Mouse (Mus musculus) hindbrain, embryonic 10.5 days (tissue): ENCODE data around the gene Kcng4. TPM values are rescaled to one million over a fixed set of nuclear protein-coding genes. Genes with fewer than 3 reads are reported as not detected.

Experiments used
- DNase-seq: peaks from one replicate; pipeline ENCODE4 v3.0.0-alpha.2; 2017; ENCODE audit warnings: low spot score
- H3K27ac ChIP-seq: fragments of 300-500 bp; sonication (generic); 2 replicates; pipeline ENCODE4 v1.5.1; 2016; ENCODE audit warnings: mild to moderate bottlenecking, moderate library complexity
- H3K27me3 ChIP-seq: fragments of 300-500 bp; sonication (generic); 2 replicates; pipeline ENCODE4 v1.6.1; 2016; ENCODE audit warnings: mild to moderate bottlenecking; ENCODE audit not compliant: poor library complexity, insufficient read depth, severe bottlenecking
- H3K36me3 ChIP-seq: fragments of 300-500 bp; sonication (generic); 2 replicates; pipeline ENCODE4 v1.6.1; 2016; ENCODE audit warnings: mild to moderate bottlenecking, moderate library complexity
- H3K4me1 ChIP-seq: fragments of 300-500 bp; sonication (generic); replicated peaks from 2 replicates; pipeline ENCODE4 v1.6.1; 2016; ENCODE audit warnings: mild to moderate bottlenecking
- H3K4me3 ChIP-seq: fragments of 300-500 bp; sonication (generic); 2 replicates; pipeline ENCODE4 v1.5.1; 2016; ENCODE audit warnings: mild to moderate bottlenecking, moderate library complexity
- H3K9me3 ChIP-seq: fragments of 300-500 bp; sonication (generic); 2 replicates; pipeline ENCODE4 v1.6.1; 2016; ENCODE audit warnings: mild to moderate bottlenecking, moderate library complexity
- WGBS: fragments of 180-500 bp; shearing (Covaris S2); methylation state at CpG from one replicate; pipeline ENCODE4 v1.1.7; 2016; 5-methylcytosine and 5-hydroxymethylcytosine counted together
- polyA plus RNA-seq: library from polyadenylated mRNA; unstranded; fragments of >200 nt; fragmentation: Nextera tagmentation; extraction: Ambion mirVana; gene quantifications from 2 replicates; pipeline ENCODE4 v1.2.1, GENCODE M21; 2016

Kcng4 gene
- polyA plus RNA-seq, 1 experiment from 2014 or later: 0.29 TPM

DNA sequence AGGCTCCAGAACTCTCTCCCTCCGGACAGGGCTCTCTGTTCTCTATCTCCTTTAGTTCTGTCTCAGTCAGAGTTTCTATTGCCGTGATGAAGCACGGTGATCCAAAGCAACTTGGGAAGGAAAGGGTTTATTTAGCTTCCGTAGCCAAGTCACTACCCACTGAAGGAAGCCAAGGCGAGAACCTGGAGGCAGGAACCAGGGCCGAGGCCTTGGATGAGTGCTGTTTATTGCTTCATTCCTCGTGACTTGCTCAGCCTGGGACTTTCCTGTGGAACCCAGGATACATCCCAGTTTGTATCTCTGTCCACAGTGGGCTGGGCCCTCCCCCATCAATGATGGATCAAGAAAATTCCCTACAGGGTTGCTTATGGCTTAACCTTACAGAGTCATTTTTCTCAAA is 1.3 kb upstream of the Kcng4 start:
- 71% methylated on average over 7 of the region's 7 CpGs for WGBS

DNA sequence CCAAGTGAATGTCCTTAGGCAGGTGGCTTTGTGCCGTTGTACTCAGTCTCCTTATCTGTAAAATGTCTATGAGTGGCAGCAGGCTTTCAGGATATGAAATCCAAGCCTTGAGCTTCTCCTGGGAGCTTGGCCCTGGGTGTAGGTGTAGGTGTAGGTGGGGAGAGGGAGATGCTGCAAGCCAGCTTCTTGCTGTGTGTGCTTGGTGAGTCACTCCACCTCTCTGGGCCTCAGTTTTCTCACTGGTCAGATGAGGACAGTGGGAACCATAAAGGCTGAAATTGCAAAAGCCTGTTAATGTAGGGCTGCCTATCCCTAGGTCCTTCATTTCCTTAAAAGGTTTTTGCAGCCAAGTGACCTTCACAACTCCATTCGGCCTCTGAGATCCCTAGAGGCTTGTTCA is 478 bp upstream of the Kcng4 start:
- Histone ChIP-seq H3K27me3 (peaks cover 55% of the 10 kb centered on the region), H3K9me3 (no peaks in the 10 kb centered on the region), H3K4me3 (no peak overlapping the region), H3K4me1 (peaks cover 60% of the 10 kb centered on the region), H3K36me3 (no peaks in the 10 kb centered on the region), H3K27ac (peak overlapping the region; percentile 57)
- WGBS: 54% methylated on average over 2 of the region's 2 CpGs
- DNase-seq: no peak

More for the DNA sequence above, 1.3 kb upstream of the Kcng4 start:
- H3K9me3 ChIP-seq: no peaks in the 10 kb centered on the region
- no peak for DNase-seq
- peaks cover 52% of the 10 kb centered on the region for H3K4me1 ChIP-seq
- H3K27ac ChIP-seq: no peak overlapping the region
- H3K27me3 ChIP-seq: peaks cover 55% of the 10 kb centered on the region
- no peak overlapping the region for H3K4me3 ChIP-seq
- no peaks in the 10 kb centered on the region for H3K36me3 ChIP-seq

DNA sequence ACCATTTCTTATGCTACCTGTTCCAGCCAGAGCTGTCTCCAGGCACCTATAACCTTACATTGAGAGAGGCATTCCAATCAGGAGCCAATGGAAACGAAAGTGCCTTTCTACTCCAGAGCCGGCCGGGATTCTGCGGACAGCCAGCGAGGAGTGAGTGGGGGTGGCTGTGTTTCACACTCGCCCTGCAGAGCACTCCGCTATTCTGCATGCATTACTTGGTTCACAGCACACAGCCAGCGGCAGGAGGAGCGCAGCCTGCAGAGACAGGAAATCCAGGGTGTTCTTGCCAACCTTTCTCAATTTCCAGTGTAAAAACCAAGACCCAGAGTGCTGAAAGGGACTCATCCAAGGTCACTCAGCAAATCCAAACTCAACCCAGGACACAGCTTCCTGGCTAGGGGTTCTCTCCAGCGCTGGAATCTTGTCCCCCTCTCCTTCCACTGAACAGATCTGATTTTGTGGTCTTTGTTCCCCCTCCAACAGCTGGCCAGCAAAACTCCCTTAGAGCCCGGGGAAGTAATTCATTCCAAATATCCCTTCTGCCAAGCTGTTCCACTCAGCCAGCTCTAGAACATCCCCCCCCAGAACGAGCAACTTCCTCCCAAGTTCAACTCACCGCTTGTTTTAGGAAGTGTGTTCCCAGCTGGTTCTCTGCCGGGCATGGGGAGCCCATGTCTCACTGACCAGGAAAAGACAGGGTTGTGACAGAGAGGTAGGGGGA is 704 bp downstream of the Kcng4 start:
- Histone ChIP-seq H3K9me3 (no peaks in the 10 kb centered on the region), H3K27ac (peak overlapping the region; percentile 57; the same call in 1 of the 2 replicates), H3K27me3 (peaks cover 55% of the 10 kb centered on the region), H3K4me3 (no peak overlapping the region), H3K4me1 (peaks cover 71% of the 10 kb centered on the region), H3K36me3 (no peaks in the 10 kb centered on the region)
- DNase-seq: peak; percentile 49
- WGBS: 24% methylated on average over 14 of the region's 14 CpGs

DNA sequence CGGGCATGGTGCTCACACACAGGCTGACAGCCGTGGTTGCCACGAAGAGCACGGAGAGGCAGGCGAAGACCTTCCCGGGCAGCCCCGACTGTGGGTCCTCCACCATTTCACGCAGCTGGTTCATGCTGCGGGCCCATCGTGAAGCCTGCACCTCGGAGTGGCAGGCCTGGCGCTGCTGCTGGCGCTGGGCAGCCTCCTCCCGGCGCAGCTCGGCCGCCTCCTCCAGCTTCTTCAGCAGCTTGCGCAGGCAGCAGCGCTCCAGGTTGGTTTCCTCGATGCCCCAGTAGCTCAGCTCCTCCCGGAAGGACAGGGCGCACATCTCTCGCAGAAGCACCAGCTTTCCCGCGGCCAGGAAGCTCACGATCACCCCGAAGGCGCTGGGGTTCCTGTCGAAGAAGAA is 2.6 kb downstream of the Kcng4 start:
- 0 out of 2 replicates have a peak overlapping the region, but pooled peaks have one; percentile 6 for H3K4me3 ChIP-seq
- no peaks in the 10 kb centered on the region for H3K9me3 ChIP-seq
- no peaks in the 10 kb centered on the region for H3K36me3 ChIP-seq
- H3K4me1 ChIP-seq: peaks cover 87% of the 10 kb centered on the region
- peak overlapping the region; percentile 64 for H3K27ac ChIP-seq
- WGBS: 45% methylated on average over 29 of the region's 29 CpGs
- peaks cover 55% of the 10 kb centered on the region for H3K27me3 ChIP-seq
- no peak for DNase-seq

DNA sequence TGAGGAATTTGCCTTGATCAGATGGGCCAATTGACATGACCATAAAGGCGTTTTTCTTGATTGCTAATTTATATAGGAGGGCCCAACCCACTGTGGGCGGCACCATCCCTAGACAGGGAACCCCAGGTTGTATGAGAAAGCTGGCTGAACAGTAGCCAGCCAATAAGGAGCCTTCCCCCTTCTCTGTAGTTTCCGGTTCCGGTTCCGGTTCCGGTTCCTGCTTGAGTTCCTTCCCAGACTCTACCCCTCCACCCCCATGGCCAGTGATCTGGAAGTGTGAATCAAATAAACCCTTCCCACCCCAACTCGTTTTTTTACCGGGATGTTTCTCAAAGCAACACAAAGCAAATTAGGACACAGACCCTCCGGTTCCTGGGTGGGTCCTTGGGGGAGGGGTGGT is 3.2 kb downstream of the Kcng4 start:
- H3K27me3 ChIP-seq: peaks cover 51% of the 10 kb centered on the region
- 90% methylated on average over 9 of the region's 9 CpGs for WGBS

DNA sequence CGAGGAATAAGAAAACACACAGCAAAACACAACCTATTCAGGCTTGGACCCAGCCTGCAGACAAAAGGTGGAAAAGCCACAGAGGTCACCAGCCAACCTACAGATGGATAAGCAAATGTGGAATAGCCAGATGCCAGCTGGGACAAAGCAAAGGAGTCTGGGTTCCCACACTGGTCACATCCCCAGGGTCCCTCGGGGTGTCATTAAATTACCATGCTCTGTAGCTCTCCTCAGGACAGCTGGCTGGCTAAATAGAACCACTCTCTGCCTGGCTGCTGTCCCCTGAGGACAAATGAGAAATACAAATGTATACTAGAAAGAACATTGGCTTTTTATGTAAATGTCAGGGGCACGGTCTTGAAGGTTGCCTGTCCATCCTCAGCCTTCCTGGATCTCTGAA is 4.6 kb downstream of the Kcng4 start:
- peaks cover 87% of the 10 kb centered on the region for H3K4me1 ChIP-seq

More for the DNA sequence above, 3.2 kb downstream of the Kcng4 start:
- H3K9me3 ChIP-seq: no peaks in the 10 kb centered on the region
- H3K4me1 ChIP-seq: peaks cover 92% of the 10 kb centered on the region
- no peaks in the 10 kb centered on the region for H3K36me3 ChIP-seq
- DNase-seq: no peak
- H3K4me3 ChIP-seq: no peak overlapping the region
- peak overlapping the region; percentile 64; the same call in 1 of the 2 replicates for H3K27ac ChIP-seq

DNA sequence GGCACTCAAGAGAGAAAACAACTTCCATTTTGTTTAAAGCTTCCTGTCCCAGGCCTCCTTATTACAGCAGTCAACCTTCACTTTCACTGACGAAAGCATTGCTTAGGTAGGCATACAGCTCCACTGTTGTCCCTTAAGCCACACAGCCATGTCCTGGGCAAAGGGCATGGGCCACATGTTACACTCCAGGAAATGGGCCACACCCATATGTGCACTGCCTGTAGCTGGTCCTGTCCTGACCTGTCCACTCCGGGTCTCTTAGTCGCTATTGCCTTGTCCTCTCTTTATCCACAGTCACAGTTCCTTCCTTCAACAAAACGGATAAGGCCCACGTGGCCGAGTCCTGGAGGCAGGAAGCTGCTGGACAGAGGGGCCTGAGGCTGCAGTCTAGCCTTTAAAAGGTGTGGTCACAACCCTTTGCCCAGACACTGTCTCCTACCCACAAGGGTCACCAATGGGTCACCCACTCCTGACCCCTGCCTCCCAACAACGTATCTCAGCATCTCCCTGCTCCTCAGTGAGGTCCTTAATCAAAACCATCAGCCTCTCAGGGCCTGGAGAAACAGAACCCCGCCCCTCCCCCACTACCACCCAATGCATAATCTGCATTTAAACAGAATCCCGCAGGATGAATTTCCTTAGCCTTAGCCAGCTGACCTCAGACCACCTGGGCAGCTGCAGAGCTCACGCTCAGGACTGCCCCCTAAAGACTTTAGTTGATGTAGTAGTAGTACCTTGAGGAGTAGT is 7.7 kb downstream of the Kcng4 start:
- Histone ChIP-seq H3K27ac (peak overlapping the region; percentile 62), H3K9me3 (no peaks in the 10 kb centered on the region), H3K27me3 (peaks cover 18% of the 10 kb centered on the region), H3K36me3 (no peaks in the 10 kb centered on the region), H3K4me3 (no peak overlapping the region), H3K4me1 (peaks cover 72% of the 10 kb centered on the region)
- DNase-seq: peak; percentile 41
- WGBS: 34% methylated on average over 10 of the region's 10 CpGs

More for the DNA sequence above, 4.6 kb downstream of the Kcng4 start:
- Histone ChIP-seq H3K27me3 (peaks cover 42% of the 10 kb centered on the region), H3K27ac (peak overlapping the region; percentile 71), H3K9me3 (no peaks in the 10 kb centered on the region), H3K4me3 (no peak overlapping the region), H3K36me3 (no peaks in the 10 kb centered on the region)
- WGBS: 49% methylated on average over 3 of the region's 3 CpGs
- DNase-seq: peak; percentile 45

DNA sequence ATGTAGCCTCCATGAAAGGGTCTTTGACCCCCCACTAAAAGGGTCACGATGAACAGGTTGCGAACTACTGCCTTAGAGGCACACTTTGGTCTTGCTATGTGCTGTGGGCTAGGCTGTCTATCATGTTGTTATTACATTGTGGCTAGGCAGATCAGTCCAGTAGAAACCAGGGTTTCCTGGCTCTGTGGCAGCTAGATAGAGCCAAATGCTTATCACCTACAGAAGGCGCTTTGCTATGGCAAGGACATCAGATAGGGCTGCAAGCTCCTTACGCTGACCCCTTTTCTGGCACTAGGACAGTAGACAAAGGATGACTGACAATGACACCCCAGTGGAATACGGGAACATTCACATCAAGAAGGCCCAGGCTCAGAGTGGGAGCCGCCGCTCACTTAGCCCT is 8.3 kb downstream of the Kcng4 start:
- 83% methylated on average over 7 of the region's 7 CpGs for WGBS
- H3K4me1 ChIP-seq: peaks cover 71% of the 10 kb centered on the region
- peaks cover 12% of the 10 kb centered on the region; the same call in 1 of the 2 replicates for H3K27me3 ChIP-seq
- H3K4me3 ChIP-seq: no peak overlapping the region
- DNase-seq: no peak
- no peaks in the 10 kb centered on the region for H3K9me3 ChIP-seq
- H3K27ac ChIP-seq: peak overlapping the region; percentile 62; the same call in 1 of the 2 replicates
- H3K36me3 ChIP-seq: no peaks in the 10 kb centered on the region

DNA sequence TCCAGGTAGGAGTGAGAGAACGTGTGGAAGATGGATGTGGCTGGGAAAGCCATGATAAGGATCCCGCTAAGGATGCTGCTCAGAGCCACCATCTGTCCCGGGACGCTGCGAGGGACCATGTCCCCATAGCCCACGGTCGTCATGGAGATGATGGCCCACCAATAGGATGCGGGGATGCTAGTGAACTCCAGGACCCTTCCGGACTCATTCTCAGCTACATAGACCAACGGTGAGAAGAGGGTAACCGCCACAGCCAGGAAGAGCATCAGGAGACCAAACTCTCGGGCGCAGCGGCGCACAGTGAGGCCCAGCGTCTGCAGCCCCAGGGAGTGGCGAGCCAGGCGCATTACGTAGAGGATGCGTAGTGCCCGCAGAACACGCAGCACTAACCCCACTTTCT is 9.7 kb downstream of the Kcng4 start:
- no peaks in the 10 kb centered on the region for H3K36me3 ChIP-seq
- H3K4me1 ChIP-seq: peaks cover 57% of the 10 kb centered on the region
- H3K4me3 ChIP-seq: no peak overlapping the region
- DNase-seq: no peak
- H3K27me3 ChIP-seq: peaks cover 8% of the 10 kb centered on the region; the same call in 1 of the 2 replicates
- WGBS: 79% methylated on average over 22 of the region's 22 CpGs
- H3K9me3 ChIP-seq: no peaks in the 10 kb centered on the region
- H3K27ac ChIP-seq: 0 out of 2 replicates have a peak overlapping the region, but pooled peaks have one; percentile 19

DNA sequence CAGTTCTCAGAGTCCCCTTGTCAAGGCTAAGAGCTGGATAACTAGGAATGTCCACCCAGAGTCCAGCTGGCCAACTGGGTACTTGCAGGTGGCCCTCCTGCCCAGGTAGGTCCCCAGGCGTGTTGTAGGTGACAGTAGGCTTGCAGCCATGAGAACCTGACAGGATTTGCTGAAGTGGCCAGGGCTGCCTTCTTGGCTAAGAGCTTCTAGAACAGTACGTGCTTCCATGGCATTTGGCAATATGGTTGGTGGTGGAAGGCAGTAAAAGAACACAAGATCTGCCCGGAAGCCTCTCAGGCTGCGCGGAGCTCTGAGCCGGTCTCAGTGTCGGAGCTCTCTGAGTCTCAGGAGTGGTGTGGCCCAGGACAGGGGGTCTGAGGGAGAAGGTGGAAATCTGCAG is 10.6 kb downstream of the Kcng4 start:
- Histone ChIP-seq H3K4me1 (peaks cover 55% of the 10 kb centered on the region), H3K9me3 (no peaks in the 10 kb centered on the region), H3K27ac (no peak overlapping the region), H3K27me3 (peaks cover 8% of the 10 kb centered on the region; the same call in 1 of the 2 replicates), H3K36me3 (no peaks in the 10 kb centered on the region), H3K4me3 (no peak overlapping the region)
- DNase-seq: no peak
- 87% methylated on average over 7 of the region's 7 CpGs for WGBS

DNA sequence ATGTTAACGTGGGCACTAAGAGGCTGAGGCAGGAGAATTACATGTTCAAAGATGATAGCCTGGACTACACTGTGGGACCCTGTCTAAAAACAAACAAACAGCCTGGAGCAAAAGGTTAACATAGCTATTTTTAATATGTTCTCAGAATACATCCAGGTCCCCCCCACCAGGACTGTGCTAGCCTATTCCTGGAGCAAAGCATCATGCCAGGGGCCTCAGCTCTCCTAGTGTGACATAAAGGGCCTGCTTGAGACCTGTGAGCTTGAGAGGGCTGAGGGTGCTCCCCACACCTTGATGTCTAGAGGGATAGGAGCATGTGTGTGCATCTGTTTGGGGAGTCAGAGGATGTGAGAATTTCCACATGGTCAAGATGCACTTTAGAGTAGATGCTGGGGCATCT is 11.7 kb downstream of the Kcng4 start:
- WGBS: 90% methylated on average over 1 of the region's 1 CpGs
- Histone ChIP-seq H3K9me3 (no peaks in the 10 kb centered on the region), H3K27ac (0 out of 2 replicates have a peak overlapping the region, but pooled peaks have one; percentile 5), H3K4me3 (no peak overlapping the region), H3K27me3 (peaks cover 8% of the 10 kb centered on the region; the same call in 1 of the 2 replicates), H3K36me3 (no peaks in the 10 kb centered on the region), H3K4me1 (peaks cover 47% of the 10 kb centered on the region)
- DNase-seq: no peak

DNA sequence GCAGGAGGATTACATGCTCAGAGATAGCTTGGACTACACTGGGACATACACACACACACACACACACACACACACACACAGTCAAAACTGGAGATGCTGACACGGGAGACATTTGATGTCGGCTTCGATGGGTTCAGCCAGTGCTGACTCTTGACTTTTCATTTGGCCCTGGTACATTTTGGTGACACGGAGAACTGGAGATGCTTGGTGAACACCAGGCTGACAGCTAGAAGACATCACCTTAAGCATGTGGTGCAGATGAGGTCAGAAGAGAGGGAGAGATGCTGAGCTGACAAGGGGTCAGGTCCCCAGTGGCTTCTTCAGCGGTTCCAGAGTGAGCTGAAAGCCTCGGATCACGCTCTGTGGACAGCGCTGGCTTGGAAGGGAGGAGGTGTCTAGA is 12.4 kb downstream of the Kcng4 start:
- H3K27me3 ChIP-seq: peaks cover 8% of the 10 kb centered on the region; the same call in 1 of the 2 replicates
- peaks cover 47% of the 10 kb centered on the region for H3K4me1 ChIP-seq
- DNase-seq: no peak
- no peak overlapping the region for H3K27ac ChIP-seq
- WGBS: 80% methylated on average over 8 of the region's 8 CpGs
- no peaks in the 10 kb centered on the region for H3K36me3 ChIP-seq
- no peak overlapping the region for H3K4me3 ChIP-seq
- H3K9me3 ChIP-seq: no peaks in the 10 kb centered on the region

DNA sequence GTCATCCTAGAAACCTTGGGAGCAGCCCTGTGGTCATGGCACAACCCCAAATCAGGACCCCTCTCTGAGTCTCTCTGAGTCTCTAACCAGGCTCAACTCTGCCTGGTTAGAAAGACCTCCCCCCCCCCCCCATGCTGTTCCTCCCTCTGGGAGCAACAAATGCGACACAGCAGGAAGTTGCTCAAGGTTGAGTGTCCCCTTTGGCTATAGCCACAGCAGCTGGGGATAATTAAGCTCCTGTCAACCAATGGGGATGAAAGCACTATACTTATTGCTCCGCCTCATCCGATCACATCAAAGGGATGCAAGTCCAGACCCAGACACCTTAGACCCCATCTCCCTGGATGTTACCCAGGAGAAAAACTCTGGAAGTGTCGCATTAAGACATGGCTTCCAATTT is 12.9 kb downstream of the Kcng4 start:
- WGBS: 60% methylated on average over 4 of the region's 4 CpGs
- H3K27me3 ChIP-seq: peaks cover 8% of the 10 kb centered on the region; the same call in 1 of the 2 replicates
- H3K4me3 ChIP-seq: no peak overlapping the region
- H3K36me3 ChIP-seq: no peaks in the 10 kb centered on the region
- no peaks in the 10 kb centered on the region for H3K9me3 ChIP-seq
- peaks cover 42% of the 10 kb centered on the region for H3K4me1 ChIP-seq
- no peak overlapping the region for H3K27ac ChIP-seq
- no peak for DNase-seq
